Mouse (Mus musculus) thymus, postnatal 0 days (tissue): Measurements from ENCODE around the gene Lmna. TPM values are rescaled to one million over a fixed set of nuclear protein-coding genes. Genes with fewer than 3 reads are reported as not detected.

Experiments used
- DNase-seq: peaks from one replicate; pipeline ENCODE4 v3.0.0-alpha.2; 2015; ENCODE audit warnings: low spot score
- polyA plus RNA-seq: library from polyadenylated mRNA; unstranded; fragments of >200 nt; fragmentation: Nextera tagmentation; extraction: Ambion mirVana; gene quantifications from 2 replicates; pipeline ENCODE4 v1.2.1, GENCODE M21; 2015

Gene Lmna
- polyA plus RNA-seq = 40.6 and 43.8 TPM in 2 replicates

DNA sequence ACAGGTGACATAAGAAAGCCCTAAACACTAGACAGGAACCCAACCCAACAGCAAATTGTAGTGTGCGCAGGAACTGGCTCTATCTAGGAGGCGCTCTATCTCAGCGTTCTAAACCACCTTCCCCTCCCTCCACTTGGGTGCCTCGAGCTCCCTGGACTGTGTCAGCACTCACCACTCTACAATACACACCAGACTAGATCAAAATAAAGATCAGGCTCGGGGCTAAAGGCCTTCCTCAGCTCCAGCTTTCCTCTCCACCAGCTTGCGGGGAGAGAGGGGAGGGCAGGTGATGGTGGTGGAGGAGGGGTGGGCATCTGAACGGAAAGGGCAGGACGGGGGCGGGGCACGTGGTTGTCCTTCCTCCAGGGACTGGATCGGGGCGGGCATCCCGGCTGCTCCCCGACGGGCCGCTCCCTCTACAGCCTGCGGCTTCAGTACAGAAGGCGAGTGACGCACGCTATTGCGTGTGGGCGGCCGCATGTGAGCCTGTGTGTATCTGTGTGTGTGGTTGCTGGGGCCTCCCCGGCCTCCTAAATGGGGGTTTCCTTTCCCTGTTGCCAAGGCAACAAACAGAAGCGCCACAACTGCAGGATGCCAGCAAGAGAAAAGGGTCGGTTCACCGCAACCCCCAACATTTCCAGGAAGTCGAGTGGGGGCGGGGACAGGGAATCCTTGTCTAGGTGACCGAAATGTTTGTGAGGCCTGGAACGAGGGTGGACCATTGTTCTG, at the start of gene Lmna:
TSS of gene Lmna (minus strand) at position 265 of the 729 bp plus-strand sequence.
- DNase-seq = peak; percentile 98

GRCm38 (mm10) chr3:88556616-88557015, 46.9 kb upstream of the Lmna start:
- DNase-seq = no peak

DNA sequence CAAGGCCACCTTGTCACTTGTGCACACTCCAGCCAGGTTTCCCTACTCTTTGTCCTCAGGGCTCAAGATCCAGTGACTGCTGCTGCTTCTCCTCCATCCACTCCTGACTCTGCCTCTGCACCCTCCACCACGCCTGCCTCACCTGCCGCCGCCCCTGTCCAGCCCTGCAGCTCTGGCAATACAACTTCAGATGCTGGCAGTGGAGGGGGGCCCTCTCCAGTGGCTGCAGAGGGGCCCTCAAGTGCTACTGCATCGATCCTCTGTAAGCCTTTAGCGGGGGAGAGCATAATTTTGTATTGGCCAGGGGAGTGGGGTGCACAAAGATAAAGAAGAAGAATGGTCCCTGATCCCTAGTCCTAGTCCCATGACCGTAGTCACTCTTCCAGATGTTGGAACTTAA, 46.0 kb upstream of the Lmna start:
- DNase-seq = no peak

DNA sequence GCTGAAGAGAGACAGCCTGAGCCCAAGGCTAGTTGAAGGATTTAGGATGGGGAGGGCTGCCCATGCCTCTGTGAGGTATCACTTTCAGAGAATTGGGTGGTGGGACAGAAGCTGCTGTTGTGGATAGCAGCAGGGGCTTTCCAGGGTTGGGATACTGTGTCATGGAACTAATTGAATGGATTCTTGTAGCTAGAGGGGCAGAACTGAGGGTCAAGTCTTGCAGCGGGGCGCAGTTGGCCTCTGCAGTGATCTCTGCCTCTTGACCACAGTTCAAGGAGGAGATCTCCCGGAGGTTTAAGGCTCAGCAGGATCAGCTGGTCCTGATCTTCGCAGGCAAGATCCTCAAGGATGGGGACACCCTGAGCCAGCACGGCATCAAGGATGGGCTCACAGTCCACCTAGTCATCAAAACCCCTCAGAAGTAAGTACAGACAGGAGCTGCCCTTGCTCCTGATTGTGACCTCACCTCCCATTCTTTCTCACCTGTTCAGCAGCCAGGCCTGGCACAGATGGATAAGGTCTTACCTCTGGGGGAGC, 45.4 kb upstream of the Lmna start:
- no peak for DNase-seq

DNA sequence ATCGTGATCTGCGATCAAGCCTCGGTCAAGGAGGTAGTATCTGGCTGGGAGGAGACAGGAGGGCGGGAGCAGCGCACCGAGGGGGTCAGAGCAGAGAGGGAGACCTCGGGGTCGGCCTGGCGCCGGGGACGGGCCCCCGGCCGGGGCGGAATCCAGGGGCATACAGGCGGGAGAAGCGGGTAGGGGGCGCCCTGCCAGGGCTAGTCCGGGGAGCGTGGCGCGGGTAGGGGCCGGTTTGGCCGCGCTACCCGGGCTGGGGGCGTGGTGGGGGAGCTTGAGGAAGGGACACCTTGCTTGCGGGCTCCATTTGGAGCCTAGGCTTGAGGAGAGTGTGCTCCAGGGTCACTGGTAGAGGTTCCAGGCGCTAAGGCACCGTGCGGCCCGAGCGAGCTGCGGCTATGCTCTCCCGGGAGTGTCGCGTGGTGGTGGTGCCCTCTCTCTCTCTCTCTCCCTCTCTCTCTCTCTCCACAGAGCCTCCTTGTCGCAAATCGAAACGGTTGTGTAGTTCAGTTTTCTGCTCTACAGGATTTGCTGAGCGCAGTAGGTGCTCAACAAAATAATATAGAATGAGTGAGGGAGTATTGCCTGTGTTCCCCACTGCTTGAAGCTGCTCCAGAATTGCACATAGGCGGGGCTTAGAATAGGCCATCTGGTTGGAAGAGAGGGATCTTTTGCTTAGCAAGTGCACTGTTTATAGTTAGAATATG, 44.3 kb upstream of the Lmna start:
- DNase-seq = peak; percentile 54

GRCm38 (mm10) chr3:88553525-88553879, 43.7 kb upstream of the Lmna start, which contains the start of gene Ubqln4:
Gene Ubqln4, plus strand, starts transcription at chr3:88553758.
- DNase-seq = peak; percentile 82

GRCm38 (mm10) chr3:88552676-88553524, 43.1 kb upstream of the Lmna start, which contains the start of gene Lamtor2:
Gene Lamtor2, minus strand, starts transcription at chr3:88553074.
- peak; percentile 96 for DNase-seq

DNA sequence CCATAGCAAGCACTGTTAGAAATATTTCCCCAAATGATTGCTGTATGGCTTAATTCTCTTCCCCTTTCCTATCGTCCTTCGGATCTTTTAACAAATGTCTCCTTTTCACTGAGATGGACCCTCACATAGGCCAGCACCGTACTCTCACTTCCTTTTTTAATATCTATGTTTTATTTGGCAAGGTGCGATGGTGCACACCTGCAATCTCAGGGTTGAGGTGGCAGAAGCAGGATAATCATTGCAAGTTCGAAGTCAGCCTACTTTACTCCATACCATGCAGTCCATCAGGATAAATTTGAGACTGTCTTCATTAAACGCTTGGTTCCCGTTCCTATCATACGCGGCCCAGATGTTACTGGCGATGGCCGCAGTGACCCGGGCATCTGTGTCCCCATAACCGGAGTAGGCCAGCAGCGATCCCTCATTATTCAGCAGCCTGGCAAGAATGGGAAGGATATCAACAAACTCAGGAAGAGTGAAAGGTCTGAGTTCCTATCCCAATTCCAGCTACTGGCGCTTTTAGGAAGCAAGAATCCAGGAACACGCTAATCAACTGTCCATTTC, 42.4 kb upstream of the Lmna start:
- no peak for DNase-seq

- DNase-seq = no peak
These were observed 41.8 kb upstream of the Lmna start for GRCm38 (mm10) chr3:88551586-88551985.

- DNase-seq = no peak
These were observed 38.6 kb upstream of the Lmna start, which contains the start of gene Rab25 for GRCm38 (mm10) chr3:88548180-88548917. Gene Rab25, minus strand, starts transcription at chr3:88548300.

GRCm38 (mm10) chr3:88546674-88547418, 37.1 kb upstream of the Lmna start:
- DNase-seq = no peak

DNA sequence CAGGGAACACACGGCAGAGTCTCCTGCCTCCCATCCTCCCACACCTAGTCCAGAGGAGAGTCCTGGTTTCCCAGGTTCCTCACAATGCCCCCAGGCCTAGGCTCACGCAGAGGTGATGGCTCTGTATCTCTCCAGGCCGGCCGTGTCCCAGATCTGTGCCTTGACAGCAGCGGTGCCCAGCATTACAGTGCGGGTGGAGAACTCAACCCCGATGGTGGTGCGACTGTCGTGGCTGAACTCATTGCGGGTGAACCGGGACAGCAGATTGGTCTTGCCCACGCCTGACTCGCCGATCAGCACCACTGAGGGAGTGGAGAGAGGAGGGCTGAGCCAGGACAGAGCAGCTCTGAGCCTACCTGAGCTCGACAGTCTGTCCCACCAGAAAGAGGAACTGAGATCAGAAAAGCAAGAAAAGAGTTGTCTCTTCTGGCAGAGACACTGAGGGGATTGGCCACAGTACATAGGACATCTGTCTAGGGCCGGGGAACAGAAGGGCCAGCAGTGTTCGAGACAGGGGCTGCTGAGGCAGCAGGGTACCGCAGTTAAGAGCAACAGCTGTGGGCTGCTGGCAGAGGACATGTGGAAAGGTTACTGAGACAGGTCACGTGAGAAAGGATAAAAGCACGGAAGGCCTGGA, 35.3 kb upstream of the Lmna start:
- no peak for DNase-seq

GRCm38 (mm10) chr3:88544514-88544913, 34.8 kb upstream of the Lmna start:
- no peak for DNase-seq

GRCm38 (mm10) chr3:88543651-88544410, 34.1 kb upstream of the Lmna start:
- no peak for DNase-seq

DNA sequence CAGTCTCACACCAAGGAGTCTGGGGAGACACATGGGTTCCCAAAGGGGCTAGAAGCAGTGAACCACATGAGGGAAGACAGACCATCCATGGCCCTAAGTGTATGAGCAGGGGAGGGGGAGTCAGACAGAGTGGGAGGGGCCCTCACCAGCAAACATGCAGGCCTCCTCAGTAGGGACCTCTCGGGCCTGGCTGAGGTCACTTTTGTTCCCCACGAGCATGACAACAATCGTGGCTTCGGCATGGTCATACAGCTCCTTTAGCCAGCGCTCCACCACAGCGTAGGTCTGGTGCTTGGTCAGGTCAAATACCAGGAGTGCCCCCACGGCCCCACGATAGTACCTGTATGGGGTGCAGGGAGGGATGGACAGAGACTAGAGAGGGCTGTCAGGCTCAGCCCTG, 33.4 kb upstream of the Lmna start:
- no peak for DNase-seq

- no peak for DNase-seq
These were observed 32.7 kb upstream of the Lmna start for GRCm38 (mm10) chr3:88542486-88542885.

GRCm38 (mm10) chr3:88541622-88542401, 32.1 kb upstream of the Lmna start:
- no peak for DNase-seq

DNA sequence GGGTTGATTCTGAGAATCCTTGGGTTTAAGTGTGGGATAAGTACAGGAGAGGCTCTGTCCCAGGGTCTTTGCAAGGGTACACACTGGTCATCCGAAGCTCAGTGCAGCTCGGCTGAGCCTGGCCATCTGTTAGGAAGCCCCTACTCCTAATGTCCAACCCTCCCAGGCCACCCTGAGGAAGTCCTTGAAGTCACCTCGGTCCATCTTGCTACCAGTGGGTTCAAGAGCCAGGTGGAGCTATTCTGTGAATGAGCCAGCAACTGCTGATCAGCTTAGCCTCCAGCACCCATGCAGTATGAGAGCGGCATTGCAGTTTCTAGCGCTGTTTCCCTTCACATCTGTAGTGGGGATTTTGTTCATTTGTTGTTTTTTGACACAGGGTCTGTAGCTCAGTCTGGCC, 30.3 kb upstream of the Lmna start:
- DNase-seq = peak; percentile 43
